Mouse (Mus musculus) kidney, adult 2 months (tissue): Measurements from ENCODE around the gene Nthl1.

Source experiments
- CTCF ChIP-seq: fragments of 200-500 bp; conservative IDR thresholded peaks from 2 replicates; pipeline ENCODE4 v1.5.1; 2011; ENCODE audit warnings: low read depth, mild to moderate bottlenecking, control low read depth, low read length, moderate library complexity, mixed read lengths; ENCODE audit not compliant: insufficient read depth, insufficient read length
- POLR2A ChIP-seq: fragments of 200-500 bp; IDR thresholded peaks from one replicate; pipeline ENCODE4 v1.6.1; 2011; ENCODE audit warnings: low read depth, low read length, control low read depth

GRCm38 (mm10) chr17:24595126-24596072, 37.1 kb upstream of the Nthl1 start:
- TF ChIP-seq CTCF = no peak; the same call in 1 of the 2 replicates
- TF ChIP-seq POLR2A = no peak
